Mouse (Mus musculus): ENCODE measurements around the gene Ugt2b1.
"Not testable (repeated sequence)": the region's sequence is repeated elsewhere in the genome, so short reads cannot be mapped to it uniquely, and the experiment has no call there.

Ugt2b1 gene

GRCm38 (mm10) chr5:86926426-86926825, at the start of gene Ugt2b1:
Gene Ugt2b1, minus strand, starts transcription at chr5:86926530.
- in situ Hi-C loops (cut with MboI, MseI), result no loop called here

GRCm38 (mm10) chr5:86967271-86967670, 40.9 kb upstream of the Ugt2b1 start:
- in situ Hi-C loops (cut with MboI, MseI), result not testable (repeated sequence)

- in situ Hi-C loops (cut with MboI, MseI), result not testable (repeated sequence)
Observed at GRCm38 (mm10) chr5:86962849-86963248, 36.5 kb upstream of the Ugt2b1 start.

GRCm38 (mm10) chr5:86961587-86962358, 35.4 kb upstream of the Ugt2b1 start:
- in situ Hi-C loops (cut with MboI, MseI), result no loop called here

- in situ Hi-C loops (cut with MboI, MseI), result no loop called here
Observed at GRCm38 (mm10) chr5:86960504-86960903, 34.2 kb upstream of the Ugt2b1 start.

- in situ Hi-C loops (cut with MboI, MseI), result no loop called here
Observed at GRCm38 (mm10) chr5:86942111-86942510, 15.8 kb upstream of the Ugt2b1 start.

- in situ Hi-C loops (cut with MboI, MseI), result no loop called here
Observed at GRCm38 (mm10) chr5:86920661-86921233, 5.6 kb downstream of the Ugt2b1 start.

- in situ Hi-C loops (cut with MboI, MseI), result no loop called here
Observed at GRCm38 (mm10) chr5:86911357-86912099, 14.8 kb downstream of the Ugt2b1 start.

GRCm38 (mm10) chr5:86910770-86911169, 15.6 kb downstream of the Ugt2b1 start:
- in situ Hi-C loops (cut with MboI, MseI), result no loop called here

GRCm38 (mm10) chr5:86906758-86907157, 19.6 kb downstream of the Ugt2b1 start, which contains the start of gene Ugt2b34:
Gene Ugt2b34, minus strand, starts transcription at chr5:86906937.
- in situ Hi-C loops (cut with MboI, MseI), result no loop called here

GRCm38 (mm10) chr5:86889933-86890332, 36.4 kb downstream of the Ugt2b1 start:
- in situ Hi-C loops (cut with MboI, MseI), result no loop called here

- in situ Hi-C loops (cut with MboI, MseI), result no loop called here
Observed at GRCm38 (mm10) chr5:86888420-86888819, 37.9 kb downstream of the Ugt2b1 start.

- in situ Hi-C loops (cut with MboI, MseI), result no loop called here
Observed at GRCm38 (mm10) chr5:86887081-86887480, 39.2 kb downstream of the Ugt2b1 start.

GRCm38 (mm10) chr5:86886620-86887019, 39.7 kb downstream of the Ugt2b1 start:
- in situ Hi-C loops (cut with MboI, MseI), result no loop called here

GRCm38 (mm10) chr5:86871877-86872276, 54.5 kb downstream of the Ugt2b1 start:
- in situ Hi-C loops (cut with MboI, MseI), result loop anchor here (25.0 kb wide), 1 partner anchor 1490 kb away; no protein-coding TSS in a partner anchor
